Mouse (Mus musculus): ENCODE results near the gene Ankdd1b. TPM values are rescaled to one million over a fixed set of nuclear protein-coding genes. Genes with fewer than 3 reads are reported as not detected.

The Ankdd1b gene
- total RNA-seq, 2 experiments from 2014 or later: 0.17 to 0.18 TPM

- H3K4me3 ChIP-seq: no peak overlapping the region
- no peak for DNase-seq
- no peak overlapping the region for H3K27ac ChIP-seq
- intact Hi-C loops (cut with DNase I): no loop called here
- no peak for TF ChIP-seq CTCF (IDR thresholded peaks at IDR 0.05)
Observed at GRCm38 (mm10) chr13:96418487-96418886, 52.5 kb downstream of the Ankdd1b start.

- Histone ChIP-seq H3K4me3 (no peak overlapping the region), H3K27ac (no peak overlapping the region)
- no peak for DNase-seq
- no peak for TF ChIP-seq CTCF (IDR thresholded peaks at IDR 0.05)
- intact Hi-C loops (cut with DNase I): no loop called here
Observed at GRCm38 (mm10) chr13:96417261-96417813, 53.7 kb downstream of the Ankdd1b start.

GRCm38 (mm10) chr13:96416380-96416779, 54.6 kb downstream of the Ankdd1b start:
- TF ChIP-seq CTCF (IDR thresholded peaks at IDR 0.05): no peak
- intact Hi-C loops (cut with DNase I): no loop called here
- Histone ChIP-seq H3K4me3 (no peak overlapping the region), H3K27ac (no peak overlapping the region)
- no peak for DNase-seq

- TF ChIP-seq CTCF (IDR thresholded peaks at IDR 0.05): no peak
- H3K27ac ChIP-seq: no peak overlapping the region
- no peak overlapping the region for H3K4me3 ChIP-seq
- intact Hi-C loops (cut with DNase I): no loop called here
- DNase-seq: no peak
Observed at GRCm38 (mm10) chr13:96414384-96414783, 56.6 kb downstream of the Ankdd1b start.

GRCm38 (mm10) chr13:96408786-96409185, 62.2 kb downstream of the Ankdd1b start:
- intact Hi-C loops (cut with DNase I): no loop called here
- no peak overlapping the region for H3K4me3 ChIP-seq
- DNase-seq: no peak

GRCm38 (mm10) chr13:96407040-96407439, 64.0 kb downstream of the Ankdd1b start:
- H3K4me3 ChIP-seq: no peak overlapping the region
- no peak for DNase-seq
- intact Hi-C loops (cut with DNase I): no loop called here
- TF ChIP-seq CTCF (IDR thresholded peaks at IDR 0.05): peak; percentile 52
- H3K27ac ChIP-seq: no peak overlapping the region

More at GRCm38 (mm10) chr13:96408786-96409185, 62.2 kb downstream of the Ankdd1b start:
- no peak for TF ChIP-seq CTCF (IDR thresholded peaks at IDR 0.05)
- no peak overlapping the region for H3K27ac ChIP-seq

GRCm38 (mm10) chr13:96405518-96405917, 65.5 kb downstream of the Ankdd1b start:
- H3K27ac ChIP-seq: no peak overlapping the region
- intact Hi-C loops (cut with DNase I): no loop called here
- DNase-seq: no peak
- no peak for TF ChIP-seq CTCF (IDR thresholded peaks at IDR 0.05)
- H3K4me3 ChIP-seq: no peak overlapping the region

GRCm38 (mm10) chr13:96401251-96401650, 69.7 kb downstream of the Ankdd1b start:
- no peak overlapping the region for H3K4me3 ChIP-seq
- H3K27ac ChIP-seq: no peak overlapping the region
- no peak for TF ChIP-seq CTCF (IDR thresholded peaks at IDR 0.05)
- intact Hi-C loops (cut with DNase I): no loop called here
- no peak for DNase-seq

GRCm38 (mm10) chr13:96389301-96389700, 81.7 kb downstream of the Ankdd1b start:
- no peak for TF ChIP-seq CTCF (IDR thresholded peaks at IDR 0.05)
- intact Hi-C loops (cut with DNase I): loop anchor here (5.0 kb wide), 1 partner anchor 153 kb away; the partner anchor contains the start of genes Col4a3bp and Polk
- peak overlapping the region; percentile 94 for H3K4me3 ChIP-seq
- H3K27ac ChIP-seq: no peak overlapping the region
- no peak for DNase-seq

GRCm38 (mm10) chr13:96388042-96388888, 82.7 kb downstream of the Ankdd1b start, which contains the start of gene Poc5:
Gene Poc5 (plus strand): TSS chr13:96388294.
- TF ChIP-seq CTCF (IDR thresholded peaks at IDR 0.05): no peak
- Histone ChIP-seq H3K4me3 (peak within 1 kb of the TSS; percentile 94), H3K27ac (peak within 1 kb of the TSS; percentile 90)
- intact Hi-C loops (cut with DNase I): loop anchor here (5.0 kb wide), 1 partner anchor 154 kb away; the partner anchor contains the start of genes Col4a3bp and Polk
- DNase-seq: peak; percentile 97

- H3K27ac ChIP-seq: no peak overlapping the region
- intact Hi-C loops (cut with DNase I): no loop called here
- no peak for DNase-seq
- no peak overlapping the region for H3K4me3 ChIP-seq
- no peak for TF ChIP-seq CTCF (IDR thresholded peaks at IDR 0.05)
Observed at GRCm38 (mm10) chr13:96377883-96378282, 93.1 kb downstream of the Ankdd1b start.

- intact Hi-C loops (cut with DNase I): no loop called here
- peak overlapping the region; percentile 51 for H3K4me3 ChIP-seq
- peak overlapping the region; percentile 38 for H3K27ac ChIP-seq
- TF ChIP-seq CTCF (IDR thresholded peaks at IDR 0.05): no peak
- peak; percentile 71 for DNase-seq
Observed at GRCm38 (mm10) chr13:96376871-96377270, 94.1 kb downstream of the Ankdd1b start.

GRCm38 (mm10) chr13:96375519-96375918, 95.5 kb downstream of the Ankdd1b start:
- no peak overlapping the region for H3K4me3 ChIP-seq
- peak; percentile 21; the same call in 1 of the 2 replicates for TF ChIP-seq CTCF (IDR thresholded peaks at IDR 0.05)
- H3K27ac ChIP-seq: no peak overlapping the region
- intact Hi-C loops (cut with DNase I): no loop called here
- no peak for DNase-seq

Other genes starting within 250 kb of the Ankdd1b start
- 1 to 10 TPM; 6.6 to 7.2 TPM for gene Poc5, start 82.9 kb downstream of the Ankdd1b start, total RNA-seq (2021)
- gene Gm17622, start 19.5 kb upstream of the Ankdd1b start, total RNA-seq (2021): not detected
- gene Polk, start 71.4 kb upstream of the Ankdd1b start, total RNA-seq (2021): 1 to 10 TPM; 5.3 to 7.4 TPM
- gene Col4a3bp, start 71.4 kb upstream of the Ankdd1b start, total RNA-seq (2021): 10 to 100 TPM; 47.3 to 60.1 TPM
- 1 to 10 TPM; 4.0 to 5.1 TPM for gene Hmgcr, start 199.7 kb upstream of the Ankdd1b start, total RNA-seq (2021)